Mouse (Mus musculus) layer of hippocampus, adult 8-10 months (tissue): ENCODE measurements around the gene Cyp4a32. TPM values are rescaled to one million over a fixed set of nuclear protein-coding genes. Genes with fewer than 3 reads are reported as not detected.
"Not testable (repeated sequence)": the region's sequence is repeated elsewhere in the genome, so short reads cannot be mapped to it uniquely, and the experiment has no call there.

Experiments used
- DNase-seq, 2 experiments: peaks; one replicate each; pipeline ENCODE4 v3.0.0; 2022; ENCODE audit warnings: low spot score in 2 of 2
- total RNA-seq, 4 experiments: library from RNA; stranded (reverse); gene quantifications; 2 replicates each; pipeline ENCODE4 v1.2.4; 2022

Gene Cyp4a32
- total RNA-seq = not detected

GRCm38 (mm10) chr4:115600611-115601010 lies at the start of gene Cyp4a32:
TSS of gene Cyp4a32 (plus strand) at chr4:115600969.
- DNase-seq = not testable (repeated sequence)

DNA sequence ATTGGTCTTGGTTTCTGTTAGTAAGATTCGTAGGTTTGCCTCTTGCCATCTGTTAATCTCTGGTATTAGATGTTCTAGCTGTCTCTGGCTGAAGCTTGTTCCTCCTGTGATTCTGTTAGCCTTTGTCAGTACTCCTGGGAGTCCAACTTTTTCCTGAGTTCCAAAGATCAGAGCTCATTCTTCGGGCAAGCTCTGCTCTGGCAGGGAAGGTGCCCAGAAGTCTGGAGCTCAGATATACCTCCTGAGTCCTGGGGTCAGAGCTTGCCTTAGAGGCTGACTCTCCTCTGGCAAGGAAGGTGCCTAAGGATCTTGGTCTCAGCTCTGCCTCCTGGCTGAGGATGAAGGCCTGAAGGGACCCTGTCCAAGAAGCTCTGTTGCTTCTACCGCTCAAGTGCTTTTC lies 48.0 kb upstream of the Cyp4a32 start:
- DNase-seq = no peak

GRCm38 (mm10) chr4:115555513-115555912 lies 45.3 kb upstream of the Cyp4a32 start:
- no peak for DNase-seq

DNA sequence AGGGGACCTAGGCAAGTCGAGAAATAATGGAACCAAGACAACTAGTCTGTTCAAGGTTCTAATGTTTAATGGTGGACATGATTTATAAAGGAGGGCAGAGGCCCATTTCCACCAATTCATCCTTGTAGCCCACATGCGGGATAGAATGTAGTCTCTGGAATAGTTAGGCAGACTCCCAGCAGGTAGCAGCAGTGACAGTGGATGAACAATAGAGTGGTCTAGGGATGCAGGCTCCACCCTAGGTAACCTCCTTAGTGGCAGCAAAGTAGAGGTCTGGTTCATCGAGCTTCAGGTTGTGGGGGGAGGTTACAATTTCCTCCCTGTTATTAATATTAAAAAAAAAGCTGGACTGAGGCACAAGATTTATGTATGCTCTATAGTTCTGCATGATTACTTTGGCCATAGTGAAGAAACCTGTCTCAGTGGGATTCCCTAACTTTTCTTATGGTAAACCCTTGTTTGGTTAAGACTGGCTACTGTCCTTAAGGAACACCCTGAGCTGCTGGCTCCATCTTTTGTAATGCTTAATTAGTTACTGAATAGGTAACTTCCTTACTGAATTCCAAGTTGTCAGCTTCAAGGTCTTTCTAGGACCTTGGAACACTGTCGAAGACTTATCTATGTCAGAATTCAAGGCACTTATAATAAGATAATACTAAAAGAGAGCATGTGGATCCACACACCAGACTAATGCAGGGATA lies 42.8 kb upstream of the Cyp4a32 start:
- no peak for DNase-seq

- DNase-seq = not testable (repeated sequence)
Observed at GRCm38 (mm10) chr4:115561236-115561635, 39.5 kb upstream of the Cyp4a32 start.

- no peak for DNase-seq
Observed at GRCm38 (mm10) chr4:115563401-115563800, 37.4 kb upstream of the Cyp4a32 start, which contains the start of gene Cyp4a31. TSS of gene Cyp4a31 (plus strand) at chr4:115563649.

DNA sequence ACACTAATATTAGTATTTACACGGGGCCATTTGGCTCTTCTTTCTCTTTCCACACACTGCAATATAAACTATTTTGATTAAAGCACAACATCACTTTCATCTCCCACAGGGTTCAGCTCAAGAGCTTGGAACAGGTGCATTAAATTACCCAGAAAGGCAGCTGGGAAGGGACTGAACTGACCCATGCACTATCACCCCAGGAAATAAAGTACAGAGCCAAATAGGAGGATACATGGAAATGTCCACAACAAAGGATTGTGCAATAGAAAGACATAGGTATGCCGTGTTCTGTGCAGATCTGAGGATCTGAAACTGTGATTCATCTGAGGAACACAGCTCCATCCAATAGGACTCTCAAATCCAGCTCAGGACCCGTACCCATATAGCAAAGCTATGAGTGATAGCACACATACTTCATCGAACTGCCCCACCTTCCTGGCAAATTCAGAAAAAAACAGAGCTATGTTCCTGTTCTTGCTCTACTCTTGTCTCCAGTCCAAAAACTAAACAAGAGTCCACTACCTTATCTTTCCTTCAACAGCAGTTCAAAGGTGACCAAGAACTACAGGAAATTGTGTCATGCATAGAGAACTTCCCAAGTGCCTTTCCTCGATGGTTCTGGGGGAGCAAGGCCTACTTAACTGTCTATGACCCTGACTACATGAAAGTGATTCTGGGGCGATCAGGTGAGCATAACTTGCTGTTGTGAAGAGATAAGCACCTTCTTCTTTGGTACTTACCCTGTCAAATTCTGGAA lies 36.1 kb upstream of the Cyp4a32 start:
- DNase-seq = not testable (repeated sequence)

GRCm38 (mm10) chr4:115575255-115575654 lies 25.5 kb upstream of the Cyp4a32 start:
- DNase-seq = no peak

- DNase-seq = no peak
Observed at GRCm38 (mm10) chr4:115575776-115576175, 25.0 kb upstream of the Cyp4a32 start.

DNA sequence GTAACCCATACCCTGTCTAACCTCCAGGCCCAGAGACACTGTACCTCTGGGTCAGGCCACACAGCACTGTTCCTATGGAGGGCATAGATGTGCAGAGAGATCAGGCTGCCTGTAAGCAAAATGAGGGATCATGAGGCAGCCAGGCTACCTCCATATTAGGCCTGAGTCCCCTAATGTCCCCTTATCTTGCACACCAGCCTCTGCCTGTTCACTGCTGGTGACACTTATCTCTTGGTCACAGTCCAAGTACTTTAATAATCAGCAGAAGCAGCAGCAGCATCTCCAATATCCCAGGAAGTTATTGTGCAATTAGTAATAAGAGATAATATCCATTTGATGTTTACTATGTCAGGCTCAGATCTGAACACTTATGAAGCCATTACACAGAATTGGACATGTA lies 17.7 kb upstream of the Cyp4a32 start:
- no peak for DNase-seq

DNA sequence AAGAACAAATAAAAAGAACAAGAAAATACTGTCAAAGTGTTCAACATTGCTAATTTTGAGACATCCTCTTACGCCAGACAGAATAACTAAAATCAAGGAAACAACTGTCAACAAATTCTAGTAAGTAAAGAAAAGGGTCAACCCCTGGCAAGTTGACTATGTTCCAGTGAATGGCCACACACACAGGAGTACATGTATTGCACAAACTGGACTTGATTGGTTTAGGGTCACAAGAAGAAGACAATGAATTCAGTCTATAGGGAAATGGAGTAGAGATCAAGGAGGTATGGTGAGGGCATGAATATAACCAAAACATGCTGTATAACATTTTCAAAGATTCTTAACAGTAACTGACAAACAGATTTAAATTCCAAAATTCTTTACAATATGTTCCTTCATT lies 4.4 kb upstream of the Cyp4a32 start:
- DNase-seq = no peak

DNA sequence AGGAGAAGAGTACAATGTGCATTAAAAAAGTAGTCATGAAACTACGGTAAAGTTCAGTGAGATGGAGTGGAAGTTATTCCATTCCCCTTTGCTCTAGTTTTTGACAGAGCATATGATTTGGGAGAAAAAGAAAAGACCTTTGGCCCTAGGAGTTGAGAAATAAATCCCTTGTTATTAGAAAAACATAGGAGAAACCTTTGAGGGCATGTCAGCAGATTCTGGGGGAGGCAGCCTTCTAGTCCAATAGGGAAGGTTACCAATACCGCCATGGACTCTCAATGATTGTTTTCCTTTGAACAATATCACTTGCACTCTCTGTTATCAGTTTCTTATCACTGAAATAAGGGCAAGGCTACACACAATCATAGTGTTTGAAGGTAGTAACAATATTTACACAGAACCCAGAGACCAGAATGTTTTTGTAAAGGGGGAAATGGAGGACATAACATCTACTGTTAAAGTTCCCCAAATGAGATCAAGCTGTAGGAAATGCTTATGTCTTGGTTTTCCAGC lies 3.9 kb upstream of the Cyp4a32 start:
- no peak for DNase-seq

DNA sequence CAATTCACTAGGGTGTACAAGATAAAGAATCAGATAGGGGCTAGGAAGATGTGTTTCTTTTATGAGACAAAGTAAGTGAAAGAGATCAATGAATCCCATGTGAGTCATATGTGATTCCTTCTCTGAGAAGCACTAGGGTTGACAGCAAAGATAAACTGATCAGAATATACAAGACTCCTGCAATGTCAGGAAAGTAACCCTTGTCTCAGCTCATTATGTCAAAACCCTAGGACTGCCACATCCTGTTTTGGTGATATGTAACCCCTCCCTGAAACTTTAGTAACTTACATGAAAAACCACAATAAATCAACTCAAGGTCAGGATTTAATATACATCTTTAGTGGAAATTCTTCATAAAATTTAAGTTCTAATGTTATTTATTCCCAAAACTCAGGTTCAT lies 13.2 kb downstream of the Cyp4a32 start:
- no peak for DNase-seq

DNA sequence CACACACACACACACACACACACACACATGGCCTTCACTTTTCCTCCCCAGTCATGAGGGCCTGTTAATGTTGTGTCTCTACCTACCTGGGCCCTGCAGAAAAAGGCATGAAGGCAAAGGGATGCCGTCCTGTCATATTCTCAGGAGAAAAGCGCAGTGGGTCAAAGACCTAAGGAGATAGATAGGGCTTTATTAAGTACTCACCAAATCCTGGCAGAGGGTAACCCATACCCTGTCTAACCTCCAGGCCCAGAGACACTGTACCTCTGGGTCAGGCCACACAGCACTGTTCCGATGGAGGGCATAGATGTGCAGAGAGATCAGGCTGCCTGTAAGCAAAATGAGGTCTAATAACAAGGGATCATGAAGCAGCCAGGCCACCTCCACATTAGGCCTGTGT lies 24.8 kb downstream of the Cyp4a32 start:
- not testable (repeated sequence) for DNase-seq

GRCm38 (mm10) chr4:115642967-115643754 lies 42.4 kb downstream of the Cyp4a32 start:
- DNase-seq = no peak

GRCm38 (mm10) chr4:115645371-115645770 lies 44.6 kb downstream of the Cyp4a32 start:
- no peak for DNase-seq

- DNase-seq = no peak
Observed at GRCm38 (mm10) chr4:115647580-115647979, 46.8 kb downstream of the Cyp4a32 start, which contains the start of gene Cyp4b1. TSS of gene Cyp4b1 (minus strand) at chr4:115647723.

- DNase-seq = no peak
Observed at GRCm38 (mm10) chr4:115648752-115649151, 48.0 kb downstream of the Cyp4a32 start.

DNA sequence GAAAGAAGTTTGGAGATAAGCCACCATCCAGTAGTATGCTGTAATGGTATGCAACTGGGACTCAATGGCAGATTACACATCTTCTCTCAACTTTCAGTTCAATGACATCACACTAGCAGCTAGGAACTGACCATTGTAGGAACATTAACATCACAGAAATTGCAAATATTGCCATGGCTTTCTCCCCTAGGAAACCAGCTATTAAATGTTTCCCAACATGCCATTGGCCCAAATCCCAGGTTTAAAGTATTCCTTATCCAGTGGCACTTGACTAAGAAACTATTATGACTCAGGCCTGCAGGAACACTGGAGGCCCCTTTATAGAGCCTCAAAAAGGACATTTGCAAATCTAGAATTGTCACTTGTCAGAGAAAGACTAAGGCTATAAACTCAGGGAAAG lies 48.6 kb downstream of the Cyp4a32 start:
- no peak for DNase-seq

- DNase-seq = no peak
Observed at GRCm38 (mm10) chr4:115650866-115651265, 50.1 kb downstream of the Cyp4a32 start.

- DNase-seq = not testable (repeated sequence)
Observed at GRCm38 (mm10) chr4:115655841-115656534, 55.2 kb downstream of the Cyp4a32 start.
